Mouse (Mus musculus) hematopoietic stem cell, adult 5-6 weeks (primary cell): ENCODE results near the gene Meltf. TPM values are rescaled to one million over a fixed set of nuclear protein-coding genes. Genes with fewer than 3 reads are reported as not detected.
A peak's percentile ranks its signal among the peaks of the same experiment; 100 is the strongest.
"Not testable (repeated sequence)": the region's sequence is repeated elsewhere in the genome, so short reads cannot be mapped to it uniquely, and the experiment has no call there.

ENCODE experiments used
- ATAC-seq, 2 experiments: fragments of 125-278 bp in 1 of 2; replicated peaks in 1 of 2; 2 replicates each; pipeline ENCODE4 v1.8.0; 2016 to 2017; ENCODE audit warnings: inconsistent platforms in 2 of 2, mild to moderate bottlenecking in 2 of 2, moderate number of reproducible peaks in 2 of 2, low read depth in 1 of 2, moderate TSS enrichment in 1 of 2; ENCODE audit not compliant: low FRiP score in 2 of 2, poor library complexity in 2 of 2, severe bottlenecking in 2 of 2, insufficient read depth in 1 of 2, low TSS enrichment in 1 of 2
- total RNA-seq: library from RNA; stranded (forward); fragments of 172-1452, 232-1000 nt; gene quantifications from 2 replicates; pipeline ENCODE4 v1.2.3, GENCODE M21; 2017

The Meltf gene
- total RNA-seq, 1 experiment from 2014 or later: not detected

GRCm38 (mm10) chr16:31945986-31946385, 67.4 kb downstream of the Meltf start:
- not testable (repeated sequence) for ATAC-seq

- ATAC-seq: no peak
Observed at GRCm38 (mm10) chr16:31947333-31947732, 68.7 kb downstream of the Meltf start.

GRCm38 (mm10) chr16:31947901-31948316, 69.3 kb downstream of the Meltf start:
- no peak for ATAC-seq

- ATAC-seq: peak; percentile 87 to 89
Observed at GRCm38 (mm10) chr16:31948345-31948774, 69.8 kb downstream of the Meltf start, which contains the start of the genes 0610012G03Rik and Ncbp2. Gene 0610012G03Rik, minus strand, starts transcription at chr16:31948494. Gene Ncbp2, plus strand, starts transcription at chr16:31948513.

Other genes with a start within 250 kb of the Meltf start
- 85.6 and 88.4 TPM in 2 replicates for gene Dlg1, start 215.4 kb upstream of the Meltf start, total RNA-seq
- gene Pigz, start 55.0 kb downstream of the Meltf start, total RNA-seq: not detected in 2 replicates
- gene 0610012G03Rik, start 69.7 kb downstream of the Meltf start, total RNA-seq: 9.6 and 14.9 TPM in 2 replicates
- 41.9 and 45.2 TPM in 2 replicates for gene Ncbp2, start 69.7 kb downstream of the Meltf start, total RNA-seq
- gene Senp5, start 124.5 kb downstream of the Meltf start, total RNA-seq: 15.0 and 16.7 TPM in 2 replicates
- 69.2 and 72.4 TPM in 2 replicates for gene Pak2, start 200.5 kb downstream of the Meltf start, total RNA-seq
- gene Pigx, start 220.9 kb downstream of the Meltf start, total RNA-seq: 60.6 and 94.2 TPM in 2 replicates
- gene Cep19, start 221.0 kb downstream of the Meltf start, total RNA-seq: 46.1 and 72.0 TPM in 2 replicates